Mouse (Mus musculus): Measurements from ENCODE around the gene Adam33.

- TF ChIP-seq CTCF (IDR thresholded peaks at IDR 0.05; ENCODE audit: borderline replicate concordance, insufficient read depth, low read depth, low read length) (no peak), POLR2A (IDR thresholded peaks at IDR 0.05; ENCODE audit: borderline replicate concordance, insufficient read depth, low read length) (no peak)
These were observed 3.7 kb downstream of the Adam33 start for GRCm38 (mm10) chr2:131059781-131060540.
